Mouse (Mus musculus) C2C12 (cell line): ENCODE measurements around the gene Kcnma1.

Experiments used
- CTCF ChIP-seq: IDR thresholded peaks from one replicate; pipeline ENCODE4 v1.5.1; 2011; ENCODE audit not compliant: control insufficient read depth, insufficient read depth, insufficient read length
- FOSL1 ChIP-seq: IDR thresholded peaks from one replicate; pipeline ENCODE4 v1.8.0; 2011; ENCODE audit warnings: mild to moderate bottlenecking, low read length; ENCODE audit not compliant: poor library complexity, insufficient read depth, severe bottlenecking
- MAX ChIP-seq: IDR thresholded peaks from one replicate; pipeline ENCODE4 v1.6.1; 2011; ENCODE audit warnings: mild to moderate bottlenecking, control low read depth
- MYOG ChIP-seq: IDR thresholded peaks from one replicate; pipeline ENCODE4 v1.6.1; 2011; ENCODE audit not compliant: control insufficient read depth, insufficient read length; ENCODE audit errors: extremely low read depth
- USF1 ChIP-seq: IDR thresholded peaks from one replicate; pipeline ENCODE4 v1.6.1; 2011; ENCODE audit warnings: low read depth, mild to moderate bottlenecking, control low read depth, moderate library complexity

DNA sequence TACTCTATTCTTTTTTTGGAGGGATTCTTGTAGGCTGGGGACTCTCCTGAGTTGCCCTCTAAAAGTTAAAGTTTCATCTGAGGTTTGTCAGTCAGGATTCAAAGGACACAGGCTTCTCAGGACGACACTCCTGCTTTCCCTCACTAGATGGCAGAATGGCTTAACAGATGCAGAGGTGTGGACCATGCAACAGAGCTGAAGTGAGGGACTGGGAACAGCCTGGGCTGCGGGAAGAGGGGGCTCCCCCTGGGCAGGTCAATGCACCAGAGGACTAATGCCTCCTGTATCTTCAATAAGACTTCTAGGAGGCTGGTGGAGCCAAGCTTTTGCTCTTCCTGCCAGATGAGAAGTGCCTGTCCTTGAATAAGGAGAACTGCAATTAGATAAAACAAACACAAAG lies 438.3 kb downstream of the Kcnma1 start:
- TF ChIP-seq CTCF (peak; percentile 28), MAX (no peak), USF1 (no peak), MYOG (no peak), FOSL1 (no peak)
